Mouse (Mus musculus) cerebellum, adult 2 months (tissue): ENCODE results near the gene Maml3. TPM values are rescaled to one million over a fixed set of nuclear protein-coding genes. Genes with fewer than 3 reads are reported as not detected.

ENCODE experiments used
- DNase-seq, 2 experiments: peaks; one replicate each; pipeline ENCODE4 v3.0.0; 2021
- H3K27ac ChIP-seq: fragments of 200-500 bp; 2 replicates; pipeline ENCODE4 v1.5.1; 2012; ENCODE audit warnings: low read length, control low read depth, inconsistent platforms; ENCODE audit not compliant: insufficient read depth
- H3K27me3 ChIP-seq: fragments of 200-500 bp; 2 replicates; pipeline ENCODE4 v1.6.1; 2012; ENCODE audit warnings: inconsistent platforms, mild to moderate bottlenecking, low read length, moderate library complexity; ENCODE audit not compliant: control insufficient read depth, insufficient read depth
- H3K4me1 ChIP-seq: fragments of 200-500 bp; 2 replicates; pipeline ENCODE4 v1.6.1; 2011; ENCODE audit warnings: low read length; ENCODE audit not compliant: control insufficient read depth, insufficient read depth
- H3K4me3 ChIP-seq: fragments of 200-500 bp; replicated peaks from 2 replicates; pipeline ENCODE3; 2011; ENCODE audit warnings: mild to moderate bottlenecking, low read depth, low read length, control low read depth; ENCODE audit not compliant: insufficient read depth
- CTCF ChIP-seq: fragments of 200-500 bp; IDR thresholded peaks from 2 replicates; pipeline ENCODE4 v1.5.1; 2011; ENCODE audit warnings: low read depth, mild to moderate bottlenecking, control low read depth, low read length, moderate library complexity, borderline replicate concordance; ENCODE audit not compliant: insufficient read depth
- POLR2A ChIP-seq: fragments of 200-500 bp; IDR thresholded peaks from 2 replicates; pipeline ENCODE4 v1.6.1; 2011; ENCODE audit warnings: low read length, control low read depth, borderline replicate concordance; ENCODE audit not compliant: insufficient read depth
- WGBS: fragments of 180-500 bp; shearing (Covaris S2); methylation state at CpG from one replicate; pipeline ENCODE4 v1.1.7; 2018; 5-methylcytosine and 5-hydroxymethylcytosine counted together
- polyA plus RNA-seq: library from polyadenylated mRNA; depleted of rRNA; stranded (reverse); fragments of >200 nt; gene quantifications from 2 replicates; pipeline ENCODE4 v1.2.3, GENCODE M21; 2012

The Maml3 gene
- polyA plus RNA-seq, 1 experiment, result 6.5 TPM

- Histone ChIP-seq H3K4me1 (peaks cover 19% of the 10 kb centered on the region), H3K4me3 (no peak overlapping the region), H3K27me3 (no peaks in the 10 kb centered on the region), H3K27ac (no peak overlapping the region)
- DNase-seq, result no peak
- 82% methylated on average over 3 of the region's 3 CpGs for WGBS
- no peak for TF ChIP-seq CTCF
- TF ChIP-seq POLR2A, result no peak
These were observed 230.6 kb downstream of the Maml3 start for GRCm38 (mm10) chr3:51874252-51874651.

GRCm38 (mm10) chr3:51872771-51873170 lies 232.1 kb downstream of the Maml3 start:
- H3K4me1 ChIP-seq, result peaks cover 24% of the 10 kb centered on the region
- no peak overlapping the region for H3K27ac ChIP-seq
- H3K27me3 ChIP-seq, result no peaks in the 10 kb centered on the region
- 75% methylated on average over 4 of the region's 4 CpGs for WGBS
- TF ChIP-seq CTCF (no peak), POLR2A (no peak)
- H3K4me3 ChIP-seq, result no peak overlapping the region
- DNase-seq, result no peak

GRCm38 (mm10) chr3:51871346-51871745 lies 233.5 kb downstream of the Maml3 start:
- Histone ChIP-seq H3K4me3 (no peak overlapping the region), H3K27ac (no peak overlapping the region), H3K4me1 (peaks cover 22% of the 10 kb centered on the region), H3K27me3 (no peaks in the 10 kb centered on the region)
- 78% methylated on average over 4 of the region's 4 CpGs for WGBS
- no peak for DNase-seq
- TF ChIP-seq CTCF (no peak), POLR2A (no peak)

- Histone ChIP-seq H3K4me1 (peaks cover 27% of the 10 kb centered on the region), H3K27me3 (no peaks in the 10 kb centered on the region), H3K27ac (no peak overlapping the region), H3K4me3 (no peak overlapping the region)
- DNase-seq, result no peak
- WGBS, result 68% methylated on average over 6 of the region's 6 CpGs
- TF ChIP-seq POLR2A (no peak), CTCF (no peak)
These were observed 234.9 kb downstream of the Maml3 start for GRCm38 (mm10) chr3:51869980-51870379.

DNA sequence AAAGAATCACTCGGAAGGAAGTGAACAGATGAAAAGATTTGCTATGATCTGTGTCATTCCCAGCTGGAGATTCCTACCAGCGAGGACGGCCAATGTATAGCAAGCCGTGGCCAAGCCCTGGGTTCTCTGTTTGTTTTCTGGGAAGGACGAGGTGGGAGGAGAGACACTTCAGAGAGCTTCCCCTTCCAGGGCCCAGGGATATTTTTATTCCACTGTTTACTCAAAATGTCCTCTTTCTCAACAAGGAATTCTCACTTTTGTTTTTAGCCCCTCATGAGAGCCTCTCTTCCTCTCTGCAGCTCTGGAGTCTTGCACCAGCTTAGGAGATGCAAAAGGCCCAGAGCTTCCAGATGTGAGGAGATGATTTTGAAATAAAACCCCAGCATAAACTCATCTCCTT lies 236.0 kb downstream of the Maml3 start:
- H3K4me1 ChIP-seq, result peaks cover 29% of the 10 kb centered on the region
- DNase-seq, result peak in 1 of 2 experiments; percentile 45
- 8% methylated on average over 5 of the region's 5 CpGs for WGBS
- TF ChIP-seq CTCF (no peak), POLR2A (no peak)
- H3K4me3 ChIP-seq, result no peak overlapping the region
- peak overlapping the region; percentile 13; the same call in 1 of the 2 replicates for H3K27ac ChIP-seq
- H3K27me3 ChIP-seq, result no peaks in the 10 kb centered on the region

GRCm38 (mm10) chr3:51866446-51866845 lies 238.4 kb downstream of the Maml3 start:
- Histone ChIP-seq H3K27ac (peak overlapping the region; percentile 18; the same call in 1 of the 2 replicates), H3K4me1 (peaks cover 30% of the 10 kb centered on the region), H3K27me3 (no peaks in the 10 kb centered on the region), H3K4me3 (no peak overlapping the region)
- WGBS, result 25% methylated on average over 5 of the region's 5 CpGs
- TF ChIP-seq POLR2A (no peak), CTCF (no peak)
- DNase-seq, result peak; percentile 61 to 78

DNA sequence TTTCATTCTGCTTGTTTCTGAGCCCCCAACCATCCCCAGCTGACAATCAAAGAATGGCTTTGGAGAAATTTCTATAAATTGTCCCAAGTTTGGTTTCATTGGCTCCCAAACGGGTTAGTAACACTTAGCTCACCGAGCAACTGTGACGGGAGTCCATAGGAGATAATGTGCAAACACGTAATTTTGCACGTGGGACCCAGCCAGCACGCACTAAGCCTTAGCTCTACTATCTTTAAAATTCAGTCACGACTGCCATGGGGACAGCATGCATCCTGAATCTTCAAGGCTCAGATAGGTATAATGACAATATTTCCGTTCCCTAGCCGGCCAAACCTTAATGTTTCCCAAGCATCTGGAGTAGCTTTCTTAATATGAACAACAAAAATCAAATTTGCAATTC lies 243.2 kb downstream of the Maml3 start:
- no peak for TF ChIP-seq CTCF
- no peak for TF ChIP-seq POLR2A
- 95% methylated on average over 9 of the region's 9 CpGs for WGBS
- DNase-seq, result no peak
- H3K27ac ChIP-seq, result no peak overlapping the region
- no peaks in the 10 kb centered on the region for H3K27me3 ChIP-seq
- no peak overlapping the region for H3K4me3 ChIP-seq
- peaks cover 14% of the 10 kb centered on the region; the same call in 1 of the 2 replicates for H3K4me1 ChIP-seq

- 93% methylated on average over 7 of the region's 7 CpGs for WGBS
- TF ChIP-seq POLR2A (no peak), CTCF (no peak)
- H3K27ac ChIP-seq, result no peak overlapping the region
- DNase-seq, result no peak
- no peaks in the 10 kb centered on the region for H3K27me3 ChIP-seq
- H3K4me3 ChIP-seq, result no peak overlapping the region
- peaks cover 12% of the 10 kb centered on the region; the same call in 1 of the 2 replicates for H3K4me1 ChIP-seq
These were observed 244.4 kb downstream of the Maml3 start for GRCm38 (mm10) chr3:51860458-51860857.

DNA sequence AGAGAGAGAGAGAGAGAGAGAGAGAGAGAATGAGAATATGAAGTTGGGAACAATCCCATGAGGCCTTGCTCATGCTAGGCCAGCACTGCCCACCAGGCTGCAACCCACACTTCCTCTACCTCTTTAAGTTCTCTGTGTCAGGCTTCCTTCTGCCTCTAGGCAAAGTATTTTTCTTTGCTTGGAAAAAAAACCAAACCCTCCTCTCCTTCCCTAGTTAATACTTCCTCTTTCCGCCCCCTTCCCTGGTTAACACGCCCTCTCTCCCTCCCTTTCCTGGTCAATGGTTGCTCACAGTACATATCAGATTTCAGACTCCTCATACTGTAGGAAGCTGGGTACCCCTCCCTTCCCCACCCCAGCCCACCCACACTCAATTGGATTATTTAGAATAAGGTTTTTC lies 245.7 kb downstream of the Maml3 start:
- Histone ChIP-seq H3K4me1 (peaks cover 7% of the 10 kb centered on the region; the same call in 1 of the 2 replicates), H3K27me3 (no peaks in the 10 kb centered on the region), H3K27ac (no peak overlapping the region), H3K4me3 (no peak overlapping the region)
- 93% methylated on average over 2 of the region's 2 CpGs for WGBS
- TF ChIP-seq POLR2A, result no peak
- no peak for TF ChIP-seq CTCF
- DNase-seq, result no peak
